Mouse (Mus musculus) Muller cell, postnatal 12 days (primary cell): ENCODE results near the gene Plin4.
A peak's percentile ranks its signal among the peaks of the same experiment; 100 is the strongest.
"Not testable (repeated sequence)": the region's sequence is repeated elsewhere in the genome, so short reads cannot be mapped to it uniquely, and the experiment has no call there.

Experiments
- DNase-seq: peaks from one replicate; pipeline ENCODE4 v3.0.0-alpha.2; 2015; ENCODE audit errors: inconsistent ontology term

The Plin4 gene

GRCm38 (mm10) chr17:56102158-56102557 lies 7.4 kb downstream of the Plin4 start:
- no peak for DNase-seq

DNA sequence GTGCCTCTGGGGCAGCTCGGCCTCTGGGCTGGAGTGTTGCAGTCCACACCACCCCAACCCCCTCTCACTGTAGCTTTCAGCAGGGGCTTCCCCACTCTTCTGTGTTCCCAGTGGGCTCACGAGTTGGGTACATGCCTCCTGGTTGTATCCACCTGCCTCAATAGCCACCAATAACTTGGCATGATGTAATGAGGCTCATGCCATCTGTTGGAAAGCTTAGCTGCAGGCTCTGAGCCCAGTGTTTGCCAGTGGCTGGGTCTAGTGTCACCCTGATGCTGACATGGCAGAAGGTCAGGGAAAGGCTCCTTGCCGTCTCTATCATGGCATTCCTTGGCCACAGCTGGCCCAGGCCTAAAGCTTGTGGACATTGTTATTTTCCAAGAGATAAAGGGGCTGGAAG lies 8.8 kb downstream of the Plin4 start:
- DNase-seq = no peak

GRCm38 (mm10) chr17:56098711-56099572 lies 10.7 kb downstream of the Plin4 start:
- no peak for DNase-seq

DNA sequence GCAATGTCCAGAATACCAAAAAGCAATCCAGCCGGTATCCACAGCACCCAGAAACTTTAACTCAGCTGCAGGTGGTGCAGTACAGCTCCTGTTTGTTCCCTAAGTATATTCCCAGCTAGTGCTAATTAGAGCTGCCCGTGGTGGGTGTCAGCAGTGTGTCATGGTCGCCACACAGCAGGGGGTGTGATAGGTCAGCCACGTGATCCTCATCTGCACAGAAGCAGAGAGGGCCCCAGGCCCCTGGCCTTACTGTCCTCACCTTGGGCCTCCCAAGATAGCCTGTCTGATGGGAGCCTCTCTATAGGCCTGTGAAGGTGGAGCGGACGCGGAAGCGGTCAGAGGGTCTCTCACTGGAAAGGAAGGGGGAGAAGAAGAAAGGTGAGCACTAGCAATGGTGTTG lies 11.4 kb downstream of the Plin4 start:
- DNase-seq = no peak

GRCm38 (mm10) chr17:56096883-56097282 lies 12.7 kb downstream of the Plin4 start:
- no peak for DNase-seq

DNA sequence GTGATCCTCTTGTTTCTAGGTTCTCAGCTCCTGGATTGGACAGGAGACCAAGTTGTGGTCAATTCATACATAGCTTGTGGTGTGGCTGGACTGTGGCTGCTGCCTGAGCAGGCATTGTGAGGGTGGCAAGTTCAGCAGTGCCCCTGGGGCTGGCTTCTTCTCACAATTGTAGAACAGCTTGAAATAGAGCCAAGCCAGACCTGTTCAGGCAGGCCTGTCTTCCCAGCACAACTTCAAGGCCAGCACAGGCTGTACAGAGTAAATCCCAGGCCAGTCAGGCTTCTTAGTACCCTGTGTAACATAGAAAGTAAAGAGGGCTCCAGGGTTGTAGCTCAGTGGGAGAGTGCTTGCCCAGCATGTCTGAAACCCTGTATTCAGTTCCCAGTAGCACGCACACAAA lies 16.8 kb downstream of the Plin4 start:
- peak; percentile 79 for DNase-seq

- no peak for DNase-seq
These were observed 17.3 kb downstream of the Plin4 start for GRCm38 (mm10) chr17:56092312-56092711.

DNA sequence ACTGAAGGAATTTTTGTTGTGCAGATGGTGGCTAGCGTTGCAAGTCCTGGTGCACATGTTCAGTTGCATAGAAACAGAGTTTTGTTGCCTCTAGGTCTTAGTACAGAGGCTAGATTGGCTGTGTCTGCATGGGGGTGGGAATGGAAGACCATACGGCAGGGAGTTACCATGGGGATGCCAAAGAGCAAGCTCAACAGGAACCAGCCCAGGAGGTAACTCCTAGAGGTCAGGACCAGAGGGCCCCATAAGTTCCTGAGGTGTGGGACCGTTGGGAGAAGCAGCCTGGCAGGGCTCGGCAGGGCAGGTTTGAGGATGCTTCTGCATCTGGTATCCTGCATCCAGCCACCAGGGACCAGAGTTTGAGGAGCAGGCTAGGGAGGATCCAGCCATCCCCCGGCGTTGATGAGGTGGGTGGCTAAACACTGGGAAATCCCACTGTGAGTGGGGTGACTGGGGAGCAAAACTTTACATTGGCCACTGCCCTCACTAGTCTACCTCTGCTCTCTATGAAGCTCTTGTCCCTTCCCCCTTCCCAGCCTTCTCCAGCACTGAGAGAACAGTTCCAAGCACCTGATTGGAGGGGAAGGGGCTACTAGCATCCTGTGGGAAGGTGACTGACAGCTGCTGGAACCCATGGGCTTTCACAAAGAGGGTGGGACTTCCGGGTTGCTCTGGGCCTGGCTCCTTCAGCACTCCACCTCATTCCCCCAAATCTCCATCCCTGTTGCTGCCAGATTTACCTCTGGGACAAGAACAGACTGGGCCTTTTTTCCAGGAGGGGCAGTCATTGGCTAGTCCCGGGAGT lies 28.6 kb downstream of the Plin4 start:
- peak; percentile 84 for DNase-seq

DNA sequence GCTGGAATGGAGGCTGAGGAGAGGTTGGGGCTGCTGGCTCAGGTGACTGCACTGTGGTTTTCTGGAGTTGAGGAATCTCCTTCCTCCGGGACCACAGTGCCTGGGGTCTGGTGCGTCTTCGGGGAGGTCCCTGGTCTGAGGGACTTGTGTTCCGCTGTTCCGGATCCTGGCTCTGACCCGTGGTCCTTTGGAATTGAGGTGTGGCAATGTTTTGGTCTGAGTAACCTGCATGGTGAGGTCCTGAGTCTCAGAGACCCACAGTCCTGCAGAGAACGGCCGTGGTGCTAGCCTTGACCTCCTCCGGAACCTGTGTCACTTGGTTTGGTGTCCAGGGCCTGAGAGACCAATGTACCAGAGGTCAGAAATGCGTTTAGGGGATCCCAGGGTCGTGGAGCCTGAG lies 29.7 kb downstream of the Plin4 start:
- peak; percentile 15 for DNase-seq

- DNase-seq = peak; percentile 100
These were observed 30.5 kb downstream of the Plin4 start, which contains the start of gene Hdgfl2 for GRCm38 (mm10) chr17:56078880-56079795. Hdgfl2 (plus strand) TSS chr17:56079634.

GRCm38 (mm10) chr17:56078361-56078760 lies 31.2 kb downstream of the Plin4 start:
- DNase-seq = not testable (repeated sequence)

GRCm38 (mm10) chr17:56077523-56077922 lies 32.1 kb downstream of the Plin4 start:
- no peak for DNase-seq

DNA sequence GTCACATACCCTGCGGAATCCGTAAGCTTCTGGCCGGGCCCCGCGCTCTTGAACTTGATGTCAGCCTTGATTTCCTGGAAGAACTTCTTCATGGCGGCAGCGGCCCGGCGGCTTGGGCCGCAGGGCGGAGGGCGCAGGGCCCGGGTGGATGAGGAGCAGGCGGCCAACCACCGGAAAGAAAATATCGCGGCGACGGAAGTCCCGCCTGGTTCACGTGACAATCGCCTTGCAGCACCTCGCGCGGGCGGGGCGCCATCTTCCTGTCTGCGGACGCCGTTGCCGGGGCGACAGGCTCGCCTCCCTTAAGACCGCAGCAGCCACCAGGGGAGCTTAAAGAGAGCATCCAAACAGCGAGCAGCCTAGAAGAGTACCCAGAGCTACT lies 34.8 kb downstream of the Plin4 start, which contains the start of gene Ubxn6:
TSS of gene Ubxn6 (minus strand) at position 202 of the 382 bp plus-strand sequence.
- DNase-seq = peak; percentile 98

DNA sequence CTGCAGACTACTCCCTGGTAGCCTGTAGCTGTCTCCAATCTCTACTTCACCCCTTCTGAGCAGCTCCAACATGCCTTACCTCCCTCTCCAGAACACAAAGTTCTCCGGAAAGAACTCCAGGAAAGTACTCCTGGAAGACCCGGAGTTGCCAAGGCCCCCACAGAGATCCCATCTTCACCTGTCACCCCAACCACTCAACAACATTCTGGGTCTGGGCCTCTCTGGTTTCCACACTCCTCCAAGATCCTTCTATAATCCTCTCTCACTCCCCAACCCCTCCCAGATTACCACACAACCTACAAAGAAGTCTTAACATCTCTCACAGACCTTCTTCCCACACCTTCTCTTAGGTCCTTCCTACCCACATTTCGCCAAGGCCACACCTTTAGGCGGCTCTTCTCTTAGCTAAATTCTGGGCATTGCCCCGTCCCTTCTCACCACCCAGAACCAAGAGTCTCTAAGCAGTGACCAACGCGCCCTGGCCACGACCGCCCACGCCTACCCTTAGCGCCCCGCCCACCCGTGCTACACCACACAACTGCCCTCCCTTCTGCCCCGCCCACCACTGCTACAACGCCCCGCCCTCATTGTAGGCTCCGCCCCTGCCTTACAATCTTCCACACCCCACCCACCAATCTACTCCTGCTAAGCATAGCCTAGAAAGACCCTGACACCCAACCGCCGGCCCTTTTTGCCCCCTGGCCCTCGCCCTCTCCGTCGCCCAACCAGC lies 35.3 kb downstream of the Plin4 start:
- DNase-seq = peak; percentile 96

GRCm38 (mm10) chr17:56072243-56072642 lies 37.4 kb downstream of the Plin4 start:
- no peak for DNase-seq

DNA sequence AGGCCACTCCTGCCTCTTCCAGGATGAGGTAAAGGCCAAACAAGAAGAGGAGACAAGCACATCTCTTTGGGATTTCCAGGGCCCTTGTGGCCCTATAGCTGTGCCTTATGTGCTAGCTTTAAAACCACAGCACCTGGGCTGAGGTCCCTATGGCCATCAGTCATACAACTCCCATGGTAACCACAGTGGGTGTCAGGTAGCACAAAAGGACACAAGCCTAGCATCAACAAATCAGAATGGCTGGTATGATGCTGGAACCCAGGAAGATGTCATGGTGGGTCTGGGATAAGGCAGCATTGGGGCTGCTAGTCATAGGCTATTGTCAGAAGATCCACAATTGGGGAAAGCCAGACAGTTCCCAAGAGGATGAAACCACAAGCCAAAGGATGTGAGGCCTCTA lies 38.5 kb downstream of the Plin4 start:
- DNase-seq = no peak

DNA sequence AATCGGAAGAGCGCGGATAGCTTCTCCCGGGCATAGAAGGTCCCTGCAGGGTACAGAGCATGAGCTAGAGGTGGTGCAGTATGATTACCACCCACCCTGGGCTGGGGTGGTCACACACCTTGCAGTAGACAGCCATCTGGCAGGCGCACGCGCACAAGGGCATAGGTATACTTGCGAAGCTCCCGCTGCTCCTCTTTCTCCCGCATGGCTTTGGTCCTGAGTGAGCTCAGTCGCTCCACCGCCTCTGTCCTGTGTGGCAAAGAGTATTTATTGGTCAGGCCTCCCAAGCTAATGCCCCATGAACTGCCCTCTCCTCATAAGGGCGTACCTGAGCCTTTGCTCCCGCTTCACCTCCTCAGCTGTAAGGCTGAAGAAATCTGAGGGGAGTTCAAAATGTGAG lies 40.5 kb downstream of the Plin4 start:
- no peak for DNase-seq

- DNase-seq = no peak
These were observed 43.2 kb downstream of the Plin4 start for GRCm38 (mm10) chr17:56066451-56066850.

DNA sequence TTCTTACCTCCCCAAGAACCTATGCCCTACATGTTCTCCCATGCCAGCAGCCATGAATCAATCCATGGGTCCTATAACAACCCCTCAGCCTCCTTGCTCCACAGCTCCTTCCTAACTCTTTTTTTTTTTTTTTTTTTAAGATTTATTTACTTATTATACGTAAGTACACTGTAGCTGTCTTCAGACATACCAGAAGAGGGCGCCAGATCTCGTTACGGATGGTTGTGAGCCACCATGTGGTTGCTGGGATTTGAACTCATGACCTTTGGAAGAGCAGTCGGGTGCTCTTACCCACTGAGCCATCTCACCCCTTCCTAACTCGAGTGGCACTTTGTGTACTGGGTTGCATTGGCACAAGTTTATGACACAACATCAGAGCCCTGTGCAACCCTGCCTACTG lies 43.9 kb downstream of the Plin4 start:
- not testable (repeated sequence) for DNase-seq

DNA sequence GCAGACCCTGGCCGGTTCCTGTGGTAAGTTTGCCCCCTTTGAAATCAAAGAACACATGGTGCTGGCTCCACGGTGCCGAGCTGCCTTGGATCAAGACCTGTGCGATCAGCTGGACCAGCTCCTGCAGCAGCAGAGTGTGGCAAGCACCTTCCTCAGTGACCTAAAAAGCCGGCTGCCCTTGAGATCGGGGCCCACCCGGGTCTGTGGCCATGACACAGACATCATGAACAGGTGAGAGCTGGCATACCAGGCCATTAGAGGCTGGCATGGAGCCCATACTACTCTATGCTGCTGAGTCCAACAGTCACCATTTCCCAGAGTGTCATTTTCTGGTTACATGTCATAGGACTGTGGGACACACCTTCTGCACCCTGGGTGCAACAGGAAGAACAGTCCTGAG lies 47.5 kb downstream of the Plin4 start:
- no peak for DNase-seq
